Mouse (Mus musculus) embryonic facial prominence, embryonic 14.5 days (tissue): ENCODE data around the gene Dlst. TPM values are rescaled to one million over a fixed set of nuclear protein-coding genes. Genes with fewer than 3 reads are reported as not detected.

Experiments
- polyA plus RNA-seq: library from polyadenylated mRNA; unstranded; fragments of >200 nt; fragmentation: Nextera tagmentation; extraction: Ambion mirVana; gene quantifications from 2 replicates; pipeline ENCODE4 v1.2.1, GENCODE M21; 2014

Gene Dlst
- polyA plus RNA-seq, 1 experiment from 2014 or later = 112 TPM

Other genes with a start within 250 kb of the Dlst start
- 9.2 and 11.2 TPM in 2 replicates for gene Ltbp2, start 234.3 kb upstream of the Dlst start, polyA plus RNA-seq
- gene Fcf1, start 139.9 kb upstream of the Dlst start, polyA plus RNA-seq = 126 and 129 TPM in 2 replicates
- gene Arel1, start 139.9 kb upstream of the Dlst start, polyA plus RNA-seq = 15.6 and 16.2 TPM in 2 replicates
- 35.8 and 36.3 TPM in 2 replicates for gene Ylpm1, start 114.5 kb upstream of the Dlst start, polyA plus RNA-seq
- gene Prox2, start 74 bp upstream of the Dlst start, polyA plus RNA-seq = 2.9 and 3.9 TPM in 2 replicates
- gene Rps6kl1, start 40.4 kb downstream of the Dlst start, polyA plus RNA-seq = 1.5 and 1.8 TPM in 2 replicates
- 18.0 and 20.2 TPM in 2 replicates for gene Pgf, start 67.0 kb downstream of the Dlst start, polyA plus RNA-seq
- gene Eif2b2, start 108.6 kb downstream of the Dlst start, polyA plus RNA-seq = 74.5 and 91.6 TPM in 2 replicates
- 8.3 and 9.0 TPM in 2 replicates for gene Mlh3, start 159.8 kb downstream of the Dlst start, polyA plus RNA-seq
- 39.8 and 49.1 TPM in 2 replicates for gene Acyp1, start 177.6 kb downstream of the Dlst start, polyA plus RNA-seq
- 1.4 and 1.8 TPM in 2 replicates for gene Zc2hc1c, start 177.8 kb downstream of the Dlst start, polyA plus RNA-seq
- gene Nek9, start 228.5 kb downstream of the Dlst start, polyA plus RNA-seq = 19.4 and 21.2 TPM in 2 replicates